Mouse (Mus musculus) forebrain, embryonic 13.5 days (tissue): Measurements from ENCODE around the gene Rsc1a1. TPM values are rescaled to one million over a fixed set of nuclear protein-coding genes. Genes with fewer than 3 reads are reported as not detected.

Experiments used
- ATAC-seq: fragments of 200-750 bp; cut with Nextera tagmentation; 2 replicates; pipeline ENCODE4 v1.8.0; 2017
- H3K27ac ChIP-seq: fragments of 300-500 bp; sonication (generic); 2 replicates; pipeline ENCODE4 v1.5.1; 2015; ENCODE audit warnings: inconsistent platforms, mild to moderate bottlenecking, moderate library complexity
- H3K27me3 ChIP-seq: fragments of 300-500 bp; sonication (generic); 2 replicates; pipeline ENCODE4 v1.6.1; 2015; ENCODE audit warnings: mild to moderate bottlenecking, inconsistent platforms
- H3K36me3 ChIP-seq: fragments of 300-500 bp; sonication (generic); 2 replicates; pipeline ENCODE4 v1.6.1; 2015; ENCODE audit warnings: mild to moderate bottlenecking, inconsistent platforms; ENCODE audit not compliant: poor library complexity, severe bottlenecking
- H3K4me1 ChIP-seq: fragments of 300-500 bp; sonication (generic); 2 replicates; pipeline ENCODE4 v1.6.1; 2015; ENCODE audit warnings: inconsistent platforms
- H3K4me2 ChIP-seq: fragments of 300-500 bp; sonication (generic); 2 replicates; pipeline ENCODE4 v1.6.1; 2015; ENCODE audit warnings: inconsistent platforms, mild to moderate bottlenecking, moderate library complexity
- H3K4me3 ChIP-seq: fragments of 300-500 bp; sonication (generic); 2 replicates; pipeline ENCODE4 v1.5.1; 2015; ENCODE audit warnings: mild to moderate bottlenecking, inconsistent platforms
- H3K9ac ChIP-seq: fragments of 300-500 bp; sonication (generic); 2 replicates; pipeline ENCODE4 v1.6.1; 2015; ENCODE audit warnings: mild to moderate bottlenecking, inconsistent platforms
- H3K9me3 ChIP-seq: fragments of 300-500 bp; sonication (generic); replicated peaks from 2 replicates; pipeline ENCODE4 v1.6.1; 2016; ENCODE audit warnings: inconsistent platforms
- WGBS: fragments of 180-500 bp; shearing (Covaris S2); methylation state at CpG from one replicate; pipeline ENCODE4 v1.1.7; 2015; 5-methylcytosine and 5-hydroxymethylcytosine counted together
- polyA plus RNA-seq: library from polyadenylated mRNA; unstranded; fragments of >200 nt; fragmentation: Nextera tagmentation; extraction: Ambion mirVana; gene quantifications from 2 replicates; pipeline ENCODE4 v1.2.1, GENCODE M21; 2015

The Rsc1a1 gene
- polyA plus RNA-seq, 1 experiment from 2014 or later = 0.21 TPM

DNA sequence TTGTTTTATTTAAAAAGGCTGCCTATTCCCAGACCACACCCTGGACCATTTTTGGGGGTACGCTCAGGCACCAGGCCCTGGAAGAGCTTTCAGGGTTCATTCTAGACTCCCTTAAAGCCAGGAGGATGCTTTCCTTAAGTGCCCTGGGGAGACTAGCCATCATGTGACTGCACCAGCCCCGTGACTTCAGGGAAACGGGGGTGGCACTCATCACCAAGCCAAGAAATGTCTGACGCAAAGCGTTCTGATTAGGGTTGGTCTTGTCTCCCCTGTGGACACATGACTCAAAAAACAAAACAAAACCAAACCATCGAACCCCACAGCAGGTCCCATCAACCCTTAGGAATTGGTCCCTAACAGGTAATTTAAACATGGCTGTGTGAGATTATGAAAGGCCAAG lies 34.1 kb downstream of the Rsc1a1 start:
- WGBS = 91% methylated on average over 6 of the region's 6 CpGs

DNA sequence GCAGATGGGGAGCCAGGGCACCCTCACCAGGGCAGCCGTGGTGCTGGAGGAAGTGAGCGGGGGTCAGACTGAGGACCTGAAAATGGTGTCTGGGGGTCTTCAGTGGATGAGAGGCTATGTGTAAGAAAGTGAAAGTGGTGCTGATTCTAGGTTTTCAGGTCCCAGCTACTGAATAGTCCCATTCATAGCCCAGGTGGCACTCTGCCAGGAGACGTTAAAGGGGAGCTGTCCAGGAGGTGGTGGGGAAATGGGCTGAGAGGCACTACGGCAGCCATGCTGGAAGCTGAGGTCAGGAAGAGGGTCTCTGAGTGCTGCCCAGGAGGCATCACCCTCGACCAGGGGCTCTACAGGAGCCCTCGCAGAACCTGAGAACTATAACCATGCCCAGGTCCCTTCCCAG lies 36.2 kb downstream of the Rsc1a1 start:
- Histone ChIP-seq H3K4me2 (peak overlapping the region; percentile 7; the same call in 1 of the 2 replicates), H3K9me3 (no peaks in the 10 kb centered on the region), H3K27ac (peak overlapping the region; percentile 28; the same call in 1 of the 2 replicates), H3K4me1 (peaks cover 11% of the 10 kb centered on the region), H3K36me3 (peaks cover 24% of the 10 kb centered on the region), H3K27me3 (no peaks in the 10 kb centered on the region), H3K9ac (no peak overlapping the region), H3K4me3 (no peak overlapping the region)
- ATAC-seq = 0 out of 2 replicates have a peak, but pooled peaks have one; percentile 19
- 55% methylated on average over 6 of the region's 6 CpGs for WGBS

More for the DNA sequence above, 34.1 kb downstream of the Rsc1a1 start:
- Histone ChIP-seq H3K4me2 (no peak overlapping the region), H3K9me3 (no peaks in the 10 kb centered on the region), H3K36me3 (peaks cover 32% of the 10 kb centered on the region), H3K9ac (no peak overlapping the region), H3K4me3 (no peak overlapping the region), H3K27ac (no peak overlapping the region), H3K27me3 (no peaks in the 10 kb centered on the region), H3K4me1 (peaks cover 11% of the 10 kb centered on the region)
- ATAC-seq = no peak

DNA sequence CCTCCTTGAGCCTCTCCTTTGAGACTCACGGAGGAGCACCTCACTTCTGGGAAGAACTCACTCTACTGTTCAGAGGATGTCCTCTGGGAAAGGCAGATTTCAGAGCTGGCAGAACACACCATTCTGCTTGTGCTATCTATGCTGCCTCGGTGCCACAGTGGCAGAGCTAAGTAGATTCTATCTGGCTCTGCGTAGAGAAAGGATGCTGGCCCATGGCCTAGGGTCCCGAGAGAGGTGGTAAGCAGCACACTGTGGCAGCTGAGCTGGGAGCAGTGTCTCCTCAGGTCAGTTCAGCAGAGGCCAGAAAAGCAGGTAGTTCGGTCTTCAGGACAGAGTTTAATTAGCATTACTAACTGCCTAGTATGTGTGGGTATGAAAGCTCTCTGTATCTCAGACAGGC lies 37.1 kb downstream of the Rsc1a1 start:
- Histone ChIP-seq H3K27ac (no peak overlapping the region), H3K4me2 (no peak overlapping the region), H3K36me3 (peaks cover 14% of the 10 kb centered on the region), H3K4me1 (peaks cover 20% of the 10 kb centered on the region), H3K9ac (no peak overlapping the region), H3K27me3 (no peaks in the 10 kb centered on the region), H3K9me3 (no peaks in the 10 kb centered on the region), H3K4me3 (no peak overlapping the region)
- ATAC-seq = no peak
- WGBS = 91% methylated on average over 5 of the region's 5 CpGs

DNA sequence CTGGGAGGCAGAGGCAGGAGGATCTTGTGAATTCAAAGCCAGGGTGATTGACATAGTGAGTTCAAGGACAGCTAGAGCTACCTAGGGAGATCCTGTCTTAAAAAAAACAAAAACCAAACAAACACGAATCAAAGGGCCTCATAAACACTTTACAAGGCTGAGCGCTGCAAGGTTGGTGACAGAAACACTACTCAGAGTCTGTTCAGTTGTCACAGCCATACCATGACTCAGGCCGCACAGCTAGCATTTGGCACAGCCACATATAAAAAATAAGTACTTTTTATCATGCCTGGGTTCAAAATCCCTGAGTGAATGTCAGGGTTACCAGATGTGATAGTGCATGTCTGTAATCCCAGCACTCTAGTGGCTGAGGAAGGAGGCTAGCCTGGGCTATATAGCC lies 38.2 kb downstream of the Rsc1a1 start:
- Histone ChIP-seq H3K9me3 (no peaks in the 10 kb centered on the region), H3K4me2 (no peak overlapping the region), H3K4me1 (peaks cover 24% of the 10 kb centered on the region), H3K4me3 (no peak overlapping the region), H3K27ac (no peak overlapping the region), H3K36me3 (peaks cover 13% of the 10 kb centered on the region), H3K9ac (no peak overlapping the region), H3K27me3 (no peaks in the 10 kb centered on the region)
- no peak for ATAC-seq
- WGBS = 95% methylated on average over 3 of the region's 3 CpGs

DNA sequence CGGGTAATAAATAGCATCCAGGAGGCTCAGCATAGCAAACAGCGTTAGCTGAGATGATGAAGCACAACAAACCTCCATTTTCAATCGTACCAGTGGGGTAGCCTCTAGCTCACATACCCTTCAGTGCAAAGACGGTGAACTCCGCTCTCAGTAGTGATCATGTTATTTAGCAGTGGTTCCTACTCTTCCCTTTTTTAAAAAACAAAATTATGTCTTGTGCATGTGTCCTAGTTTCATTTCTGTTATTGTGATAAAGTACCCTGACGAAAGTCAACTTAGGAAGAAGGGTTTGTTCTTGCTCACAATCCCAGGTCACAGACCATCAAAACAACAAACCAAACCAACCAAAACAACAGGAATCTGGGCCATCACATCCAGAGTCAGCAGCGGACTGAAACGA lies 39.4 kb downstream of the Rsc1a1 start:
- WGBS = 96% methylated on average over 8 of the region's 8 CpGs
- Histone ChIP-seq H3K27me3 (no peaks in the 10 kb centered on the region), H3K36me3 (peaks cover 23% of the 10 kb centered on the region), H3K9me3 (no peaks in the 10 kb centered on the region), H3K9ac (no peak overlapping the region), H3K4me3 (no peak overlapping the region), H3K4me2 (no peak overlapping the region), H3K4me1 (peaks cover 24% of the 10 kb centered on the region), H3K27ac (no peak overlapping the region)
- ATAC-seq = no peak

DNA sequence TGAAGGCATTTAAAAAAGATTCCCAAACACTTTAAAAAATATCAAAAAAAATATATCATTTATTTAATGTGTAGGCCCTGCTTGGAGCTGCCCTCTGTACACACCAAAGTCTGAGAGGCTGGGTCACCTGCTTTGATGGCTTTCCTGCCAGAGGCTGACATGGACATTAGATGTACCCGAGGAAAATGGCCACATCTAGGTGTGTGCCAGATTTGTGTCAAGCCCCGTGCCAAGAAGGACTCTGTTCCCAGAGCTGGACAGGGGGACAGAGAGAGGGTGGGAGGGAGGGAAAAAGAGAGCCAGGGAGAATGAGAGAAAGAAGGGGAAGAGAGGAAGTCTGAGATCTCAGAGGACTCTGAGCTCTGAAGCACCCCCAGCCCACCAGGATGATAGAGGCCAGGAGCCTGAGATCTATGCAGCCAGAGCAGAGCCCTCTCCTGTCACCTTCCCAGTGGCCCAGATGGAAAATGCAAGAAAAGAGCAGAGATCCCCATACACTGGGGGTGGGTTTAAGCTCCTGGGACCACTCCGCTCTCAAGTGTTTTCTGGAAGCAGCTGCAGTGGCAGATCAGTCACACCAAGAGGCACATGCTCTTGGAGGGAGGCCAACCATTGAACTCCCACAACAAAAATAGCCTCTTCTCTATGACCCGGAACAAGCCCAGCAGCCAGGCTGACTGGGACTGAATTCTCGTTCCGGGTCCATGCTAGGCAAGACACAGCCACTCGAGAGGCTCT lies 42.1 kb downstream of the Rsc1a1 start:
- H3K4me3 ChIP-seq = no peak overlapping the region
- H3K9ac ChIP-seq = peak overlapping the region; percentile 30; the same call in 1 of the 2 replicates
- H3K27me3 ChIP-seq = no peaks in the 10 kb centered on the region
- WGBS = 39% methylated on average over 7 of the region's 7 CpGs
- peak overlapping the region; percentile 74 for H3K27ac ChIP-seq
- H3K36me3 ChIP-seq = peaks cover 45% of the 10 kb centered on the region
- H3K9me3 ChIP-seq = no peaks in the 10 kb centered on the region
- peaks cover 13% of the 10 kb centered on the region for H3K4me1 ChIP-seq
- ATAC-seq = peak; percentile 65
- H3K4me2 ChIP-seq = no peak overlapping the region

DNA sequence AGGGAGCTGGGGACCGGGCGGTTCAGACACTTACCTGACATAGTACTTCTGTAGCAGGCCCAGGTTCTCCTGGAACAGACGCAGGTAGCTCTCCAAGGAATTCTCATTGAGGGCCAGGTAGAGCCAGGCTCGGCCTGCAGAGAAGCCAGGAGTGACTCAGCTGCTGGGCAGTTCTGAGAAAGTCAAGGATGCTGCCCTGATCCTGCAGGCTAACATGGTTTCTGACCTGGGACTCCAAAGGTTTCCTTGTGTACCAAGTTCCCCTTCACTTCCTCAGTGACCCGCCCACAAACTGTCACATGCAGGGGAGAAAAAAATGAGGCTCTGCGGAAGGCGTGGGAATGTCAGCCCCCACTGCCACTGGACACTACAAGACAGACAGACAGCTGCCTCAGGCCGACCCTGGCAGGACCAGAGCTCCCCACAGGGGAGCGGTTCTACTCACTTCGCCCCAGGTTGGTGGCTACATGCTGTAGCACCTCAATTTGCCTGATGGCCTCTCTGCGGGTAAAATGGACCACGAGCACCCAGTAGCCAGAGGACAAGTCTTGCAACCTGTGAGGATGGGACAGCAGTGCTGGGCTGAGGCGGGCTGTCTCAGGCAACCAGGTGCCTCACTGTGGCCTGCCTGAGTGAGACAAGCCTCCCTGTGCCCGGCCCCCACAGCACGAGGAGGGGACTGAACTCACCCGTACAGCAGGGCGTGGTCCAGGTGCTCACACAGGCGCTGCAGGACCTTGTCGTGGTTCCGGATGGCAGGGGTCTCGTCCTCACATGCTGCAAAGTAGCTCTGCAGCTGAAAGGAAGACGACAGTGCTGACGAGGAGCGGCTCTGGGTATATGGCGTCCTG lies 43.2 kb downstream of the Rsc1a1 start:
- H3K36me3 ChIP-seq = peaks cover 54% of the 10 kb centered on the region
- H3K27me3 ChIP-seq = no peaks in the 10 kb centered on the region
- no peak overlapping the region for H3K4me2 ChIP-seq
- no peak overlapping the region for H3K9ac ChIP-seq
- H3K27ac ChIP-seq = no peak overlapping the region
- WGBS = 91% methylated on average over 25 of the region's 25 CpGs
- peaks cover 13% of the 10 kb centered on the region for H3K4me1 ChIP-seq
- ATAC-seq = no peak
- H3K9me3 ChIP-seq = no peaks in the 10 kb centered on the region
- no peak overlapping the region for H3K4me3 ChIP-seq

DNA sequence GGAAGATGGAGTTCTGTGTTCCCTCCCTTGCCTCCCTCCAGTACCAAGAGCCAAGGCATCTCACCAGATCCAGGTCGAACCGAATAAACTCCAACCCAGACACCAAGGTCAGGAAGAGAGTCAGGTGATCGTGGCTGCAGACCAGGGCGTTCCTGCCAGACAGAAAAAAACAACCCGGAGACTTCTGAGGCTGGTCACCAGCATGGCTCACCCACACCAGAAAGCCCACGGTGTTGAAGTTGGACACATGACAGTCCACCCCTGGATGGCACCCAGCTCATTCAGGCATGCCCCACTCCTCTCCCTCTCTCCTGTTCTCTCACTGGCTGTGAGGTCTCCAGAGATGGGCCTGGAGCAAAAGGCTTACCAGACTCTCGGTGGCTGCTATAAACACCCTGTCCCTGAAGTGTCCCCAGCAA lies 44.0 kb downstream of the Rsc1a1 start:
- Histone ChIP-seq H3K9me3 (no peaks in the 10 kb centered on the region), H3K4me2 (no peak overlapping the region), H3K27me3 (no peaks in the 10 kb centered on the region), H3K27ac (no peak overlapping the region), H3K36me3 (peaks cover 58% of the 10 kb centered on the region), H3K9ac (no peak overlapping the region), H3K4me1 (peaks cover 13% of the 10 kb centered on the region), H3K4me3 (no peak overlapping the region)
- 91% methylated on average over 7 of the region's 7 CpGs for WGBS
- no peak for ATAC-seq

DNA sequence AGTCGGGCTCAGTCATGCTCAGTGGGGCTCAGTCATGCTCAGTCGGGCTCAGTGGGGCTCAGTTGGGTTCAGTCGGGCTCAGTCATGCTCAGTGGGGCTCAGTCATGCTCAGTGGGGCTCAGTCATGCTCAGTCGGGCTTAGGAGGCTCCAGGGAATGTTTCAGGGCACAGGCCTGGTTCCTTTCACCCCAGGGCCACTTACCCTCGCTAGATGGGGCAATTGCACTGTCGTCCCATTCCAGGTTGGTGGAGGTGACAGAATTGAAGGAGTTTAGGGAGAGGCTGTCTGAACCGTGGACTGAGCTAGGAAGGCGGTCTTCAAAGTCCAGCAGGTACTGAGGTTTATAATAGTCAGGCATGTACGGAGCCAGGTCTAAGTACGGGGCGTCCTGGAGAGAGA lies 45.9 kb downstream of the Rsc1a1 start:
- no peak for ATAC-seq
- peaks cover 13% of the 10 kb centered on the region for H3K4me1 ChIP-seq
- no peaks in the 10 kb centered on the region for H3K27me3 ChIP-seq
- H3K9me3 ChIP-seq = no peaks in the 10 kb centered on the region
- H3K4me3 ChIP-seq = no peak overlapping the region
- 55% methylated on average over 11 of the region's 11 CpGs for WGBS
- peaks cover 74% of the 10 kb centered on the region for H3K36me3 ChIP-seq
- H3K27ac ChIP-seq = no peak overlapping the region
- no peak overlapping the region for H3K4me2 ChIP-seq
- no peak overlapping the region for H3K9ac ChIP-seq

DNA sequence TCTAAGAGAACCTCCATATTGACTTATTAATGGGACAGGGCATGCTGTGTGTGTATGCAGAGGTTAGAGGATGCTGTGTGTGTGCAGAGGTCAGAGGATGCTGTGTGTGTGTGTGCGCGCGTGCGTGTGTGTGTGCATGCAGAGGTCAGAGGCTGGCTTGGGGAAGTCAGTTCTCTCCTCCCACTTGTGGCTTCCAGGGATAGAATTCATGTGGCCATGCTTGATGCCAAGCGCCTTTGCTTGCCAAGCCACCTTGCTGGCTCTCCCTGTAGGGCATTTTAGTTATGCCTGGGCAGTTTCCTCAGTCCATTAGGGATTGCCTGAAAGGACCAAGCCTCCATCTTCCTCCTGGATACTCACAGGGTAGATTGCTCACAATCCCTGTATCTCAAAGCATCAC lies 48.7 kb downstream of the Rsc1a1 start:
- H3K4me3 ChIP-seq = no peak overlapping the region
- no peaks in the 10 kb centered on the region for H3K27me3 ChIP-seq
- H3K4me2 ChIP-seq = no peak overlapping the region
- ATAC-seq = no peak
- H3K36me3 ChIP-seq = peaks cover 92% of the 10 kb centered on the region
- H3K27ac ChIP-seq = no peak overlapping the region
- H3K9ac ChIP-seq = no peak overlapping the region
- no peaks in the 10 kb centered on the region for H3K9me3 ChIP-seq
- H3K4me1 ChIP-seq = no peaks in the 10 kb centered on the region
- 97% methylated on average over 5 of the region's 5 CpGs for WGBS

DNA sequence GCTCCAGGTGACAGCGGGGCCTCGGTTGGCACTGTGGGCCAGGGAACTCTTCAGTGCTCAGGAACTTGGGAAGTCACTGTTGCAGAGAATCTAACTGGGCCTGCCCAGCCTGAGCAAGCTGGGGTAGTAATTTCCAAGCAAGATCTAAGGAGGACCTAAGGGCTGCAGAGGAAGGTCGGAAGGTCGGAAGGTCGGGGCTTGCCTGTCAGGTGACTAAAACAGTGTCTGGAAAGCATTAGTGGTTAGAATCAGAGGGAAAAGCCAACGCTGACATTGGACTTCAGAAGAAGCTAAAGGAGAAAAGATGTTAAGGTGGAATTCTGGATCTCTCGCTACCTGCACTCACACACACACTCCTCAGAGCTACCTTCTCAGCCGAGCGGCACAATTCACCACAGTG lies 49.4 kb downstream of the Rsc1a1 start:
- Histone ChIP-seq H3K9me3 (no peaks in the 10 kb centered on the region), H3K27me3 (no peaks in the 10 kb centered on the region), H3K27ac (no peak overlapping the region), H3K4me1 (no peaks in the 10 kb centered on the region), H3K9ac (no peak overlapping the region), H3K4me2 (no peak overlapping the region), H3K36me3 (peaks cover 92% of the 10 kb centered on the region), H3K4me3 (no peak overlapping the region)
- no peak for ATAC-seq
- WGBS = 88% methylated on average over 9 of the region's 9 CpGs
